ENCODE assay signal across 8 mouse cellular contexts in the genomic region with DNA sequence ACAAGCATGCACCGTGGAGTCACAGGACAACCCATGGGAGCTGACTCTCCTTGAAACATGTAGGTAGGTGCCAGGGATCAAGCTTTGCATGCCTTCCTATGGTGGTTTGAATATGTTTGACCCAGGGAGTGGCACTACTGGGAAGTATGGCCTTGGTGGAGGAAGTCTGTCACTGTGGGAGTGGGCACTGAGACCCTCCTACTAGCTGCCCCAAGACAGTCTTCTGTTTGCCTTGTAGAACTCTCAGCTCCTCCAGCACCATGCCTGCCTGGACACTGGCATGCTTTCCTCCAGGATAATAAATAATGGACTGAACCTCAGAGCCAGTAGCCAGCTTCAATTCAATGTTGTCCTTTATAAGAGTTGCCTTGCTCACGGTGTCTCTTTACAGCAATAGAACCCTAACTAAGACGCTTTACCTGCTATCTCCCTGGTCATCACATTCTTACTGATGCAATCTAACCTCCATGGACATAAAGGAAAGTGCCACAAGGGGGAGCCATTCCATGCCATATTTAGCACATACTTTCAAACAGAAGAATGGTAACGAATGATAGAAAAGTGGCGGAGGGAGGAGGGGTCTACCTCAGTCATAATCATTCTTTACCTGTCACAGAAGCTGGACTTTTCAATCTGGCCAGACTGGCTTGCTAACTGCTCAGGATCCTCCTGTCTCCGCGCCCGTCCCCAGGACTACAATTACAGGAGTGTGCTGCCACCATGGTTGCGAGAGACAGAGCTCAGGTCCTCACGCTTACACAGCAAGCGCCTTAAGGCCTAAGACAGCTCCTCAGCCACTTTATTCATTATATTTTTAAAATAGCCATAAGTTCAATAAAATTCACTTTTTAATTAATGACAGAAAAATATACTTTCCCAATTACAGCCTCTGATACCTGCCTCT. TPM values are rescaled to one million over a fixed set of nuclear protein-coding genes. Genes with fewer than 3 reads are reported as not detected.
A peak's percentile ranks its signal among the peaks of the same experiment; 100 is the strongest.
DNase-seq lines count a peak whose midpoint lies in the region; ATAC-seq lines count a peak whose summit lies in the region.

No protein-coding gene starts in this region.

- no peak overlapping the region for H3K4me3 ChIP-seq in liver, embryonic 13.5 days (replicated peaks)
- H3K4me3 ChIP-seq in neural tube, embryonic 12.5 days: no peak overlapping the region

- H3K4me2 ChIP-seq in liver, embryonic 13.5 days: no peak overlapping the region
- no peak overlapping the region for H3K4me2 ChIP-seq in neural tube, embryonic 12.5 days (replicated peaks)

- peaks cover 9% of the 10 kb centered on the region for H3K4me1 ChIP-seq in liver, embryonic 13.5 days (replicated peaks)
- H3K4me1 ChIP-seq in neural tube, embryonic 12.5 days: no peaks in the 10 kb centered on the region

- no peaks in the 10 kb centered on the region for H3K9me3 ChIP-seq in liver, embryonic 13.5 days (replicated peaks)
- H3K9me3 ChIP-seq in neural tube, embryonic 12.5 days: no peaks in the 10 kb centered on the region

- peak; percentile 62 to 81 for DNase-seq in CD8-positive naive resting alpha-beta T cell, adult 2 months (ENCODE audit: low read depth in 2 of 2, low spot score in 2 of 2)
- DNase-seq in adrenal gland, postnatal 10 days: peak; percentile 82
- peak; percentile 50 for DNase-seq in embryo, embryonic 9.5 days (ENCODE audit: extremely low spot score)
- peak; percentile 61 to 75 for DNase-seq in heart, postnatal 14 days
- peak; percentile 56 to 90 for DNase-seq in kidney, postnatal 25 days
- no peak for DNase-seq in liver, embryonic 13.5 days
- peak; percentile 73 for DNase-seq in thymus, postnatal 25 days

- ATAC-seq in liver, embryonic 13.5 days (ENCODE audit: low read depth): peak; percentile 39; the same call in 1 of the 2 replicates
- peak; percentile 48 for ATAC-seq in neural tube, embryonic 12.5 days (ENCODE audit: low FRiP score, low read depth)

- no peaks in the 10 kb centered on the region for H3K27me3 ChIP-seq in liver, embryonic 13.5 days
- H3K27me3 ChIP-seq in neural tube, embryonic 12.5 days (replicated peaks): no peaks in the 10 kb centered on the region

- no peak overlapping the region; the same call in 1 of the 2 replicates for H3K27ac ChIP-seq in liver, embryonic 13.5 days
- H3K27ac ChIP-seq in neural tube, embryonic 12.5 days: no peak overlapping the region

- peaks cover 7% of the 10 kb centered on the region for H3K36me3 ChIP-seq in liver, embryonic 13.5 days
- no peaks in the 10 kb centered on the region for H3K36me3 ChIP-seq in neural tube, embryonic 12.5 days

- intact Hi-C loops in heart, postnatal 14 days (cut with DNase I): loop anchor here (2.0 to 5.0 kb wide), 5 partner anchors 39 to 349 kb away; a partner anchor contains a TSS

- H3K9ac ChIP-seq in liver, embryonic 13.5 days: no peak overlapping the region
- no peak overlapping the region for H3K9ac ChIP-seq in neural tube, embryonic 12.5 days

- 83% methylated on average over 11 of the region's 11 CpGs for WGBS in liver, embryonic 13.5 days (ENCODE audit: insufficient replicate concordance)
- 80% methylated on average over 11 of the region's 11 CpGs for WGBS in neural tube, embryonic 12.5 days

RNA-seq across cellular contexts. Expression of a gene that starts 31.6 kb away (rescaled TPM):
- total RNA-seq in adrenal gland, postnatal 10 days (2021): 10 to 100 TPM; 22.5 to 28.2 TPM
- total RNA-seq in heart, postnatal 14 days (2021): 10 to 100 TPM; 22.0 to 22.3 TPM
- polyA plus RNA-seq in liver, embryonic 13.5 days (2015; fragmentation: Nextera tagmentation; extraction: Ambion mirVana): 39.5 and 40.6 TPM in 2 replicates
- polyA plus RNA-seq in neural tube, embryonic 12.5 days (2016; fragmentation: Nextera tagmentation; extraction: Ambion mirVana): 56.6 and 57.7 TPM in 2 replicates

RNA-seq across cellular contexts. Expression of a gene that starts 31.7 kb away (rescaled TPM):
- 10 to 100 TPM; 11.7 to 17.2 TPM for total RNA-seq in adrenal gland, postnatal 10 days (2021)
- total RNA-seq in heart, postnatal 14 days (2021): 10 to 100 TPM; 70.3 to 82.1 TPM
- polyA plus RNA-seq in liver, embryonic 13.5 days (2015; fragmentation: Nextera tagmentation; extraction: Ambion mirVana): 6.2 and 8.7 TPM in 2 replicates
- polyA plus RNA-seq in neural tube, embryonic 12.5 days (2016; fragmentation: Nextera tagmentation; extraction: Ambion mirVana): 21.1 and 23.4 TPM in 2 replicates

RNA-seq across cellular contexts. Expression of a gene that starts 42.6 kb away (rescaled TPM):
- total RNA-seq in adrenal gland, postnatal 10 days (2021): 10 to 100 TPM; 11.2 to 15.7 TPM
- total RNA-seq in heart, postnatal 14 days (2021): 10 to 100 TPM; 14.2 to 16.3 TPM
- 4.0 and 5.1 TPM in 2 replicates for polyA plus RNA-seq in liver, embryonic 13.5 days (2015; fragmentation: Nextera tagmentation; extraction: Ambion mirVana)
- 5.5 and 7.8 TPM in 2 replicates for polyA plus RNA-seq in neural tube, embryonic 12.5 days (2016; fragmentation: Nextera tagmentation; extraction: Ambion mirVana)
